Mouse (Mus musculus) megakaryocyte-erythroid progenitor cell, adult 5-6 weeks (primary cell): ENCODE data around the gene Zbtb3. TPM values are rescaled to one million over a fixed set of nuclear protein-coding genes. Genes with fewer than 3 reads are reported as not detected.

Experiments
- ATAC-seq: replicated peaks from 2 replicates; pipeline ENCODE4 v1.8.0; 2016; ENCODE audit warnings: mild to moderate bottlenecking, inconsistent platforms; ENCODE audit not compliant: severe bottlenecking, poor library complexity, low FRiP score, low TSS enrichment
- total RNA-seq, 2 experiments: library from RNA; stranded (forward) in 1 of 2; stranded (reverse) in 1 of 2; fragments of 200-1000, 215-1000 nt in 1 of 2; fragments of >200 nt in 1 of 2; fragmentation: Nextera tagmentation in 1 of 2; gene quantifications; 2 replicates each; pipeline ENCODE4 v1.2.3; 2014 to 2017

Gene Zbtb3
- total RNA-seq, 2 experiments from 2014 or later = 1.6 to 1.9 TPM

- ATAC-seq = peak; percentile 71
Observed at GRCm38 (mm10) chr19:8837251-8837791, 35.0 kb downstream of the Zbtb3 start, which contains the start of gene Bscl2. Gene Bscl2, plus strand, starts transcription at chr19:8837467.

DNA sequence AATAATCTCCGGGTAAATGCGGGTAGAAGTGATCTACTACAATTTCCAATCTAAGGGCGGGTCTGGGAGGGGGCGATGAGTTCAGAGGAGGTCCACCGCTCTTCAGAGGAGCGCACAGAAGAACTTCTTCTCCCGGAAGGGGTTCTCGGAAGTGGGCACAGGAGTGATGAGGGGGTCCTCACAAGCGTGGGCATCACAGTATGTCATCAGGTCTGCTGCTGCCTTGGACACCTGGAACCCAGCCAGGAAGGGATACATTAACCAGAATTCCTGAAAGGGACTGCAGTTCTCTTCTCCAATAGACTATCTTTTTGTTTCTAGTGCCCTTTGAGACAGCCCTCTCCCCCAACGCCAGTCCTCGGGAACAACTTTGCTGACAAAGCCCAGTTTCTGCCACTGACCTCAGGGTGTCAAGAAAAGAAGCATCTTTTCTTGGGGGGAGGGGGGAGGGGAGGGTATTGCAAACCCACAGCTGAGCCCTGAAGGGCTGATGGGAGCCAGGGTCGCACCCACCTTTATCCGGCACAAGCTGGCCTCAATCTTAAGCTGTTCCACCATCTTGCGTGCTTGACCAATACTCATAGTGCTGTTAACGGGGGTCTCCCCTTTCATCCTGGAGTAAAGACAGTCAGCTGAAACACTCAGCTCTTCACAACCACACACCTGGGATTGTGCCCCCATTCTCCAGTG lies 35.8 kb downstream of the Zbtb3 start:
- ATAC-seq = no peak

DNA sequence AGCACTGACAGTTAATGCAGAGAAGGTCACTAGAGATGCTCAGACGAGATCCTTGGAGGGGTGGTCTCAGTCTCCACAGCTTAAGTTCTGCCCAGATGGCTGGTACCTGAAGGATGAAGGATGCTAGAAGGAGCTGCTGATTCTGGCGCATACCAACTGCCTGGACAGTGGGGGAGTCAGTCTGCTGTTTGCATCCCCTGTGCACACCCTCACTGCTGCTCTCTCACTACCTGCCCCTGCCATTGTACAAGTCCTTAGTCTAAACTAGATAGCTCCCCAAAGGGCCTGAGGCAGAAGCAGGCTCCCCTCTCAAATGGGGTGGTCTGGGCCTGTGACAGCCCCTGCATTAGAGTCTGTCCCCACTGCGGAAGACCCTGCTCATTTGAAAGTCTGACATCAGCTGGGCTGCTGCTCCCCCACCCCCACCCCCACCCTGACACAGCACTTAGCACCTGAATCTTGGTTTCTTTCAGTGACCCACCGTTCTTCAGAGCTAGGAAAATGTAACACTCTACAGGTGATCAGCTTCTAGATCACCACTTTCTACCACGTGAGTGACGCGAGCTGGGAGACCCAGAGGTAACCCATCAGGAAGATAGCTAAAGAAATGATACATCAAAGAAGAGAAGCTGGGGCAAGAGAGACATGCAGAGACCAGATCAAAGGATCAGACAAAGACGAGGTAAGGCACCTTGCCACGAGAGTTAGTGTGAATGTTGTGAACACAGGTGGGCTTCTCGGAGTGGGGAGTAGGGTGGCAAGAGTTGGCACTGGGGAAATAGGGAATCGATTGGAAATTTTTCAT lies 37.0 kb downstream of the Zbtb3 start, which contains the start of gene Gng3:
Gng3 (minus strand) TSS at position 92 of the 805 bp plus-strand sequence.
- no peak for ATAC-seq

DNA sequence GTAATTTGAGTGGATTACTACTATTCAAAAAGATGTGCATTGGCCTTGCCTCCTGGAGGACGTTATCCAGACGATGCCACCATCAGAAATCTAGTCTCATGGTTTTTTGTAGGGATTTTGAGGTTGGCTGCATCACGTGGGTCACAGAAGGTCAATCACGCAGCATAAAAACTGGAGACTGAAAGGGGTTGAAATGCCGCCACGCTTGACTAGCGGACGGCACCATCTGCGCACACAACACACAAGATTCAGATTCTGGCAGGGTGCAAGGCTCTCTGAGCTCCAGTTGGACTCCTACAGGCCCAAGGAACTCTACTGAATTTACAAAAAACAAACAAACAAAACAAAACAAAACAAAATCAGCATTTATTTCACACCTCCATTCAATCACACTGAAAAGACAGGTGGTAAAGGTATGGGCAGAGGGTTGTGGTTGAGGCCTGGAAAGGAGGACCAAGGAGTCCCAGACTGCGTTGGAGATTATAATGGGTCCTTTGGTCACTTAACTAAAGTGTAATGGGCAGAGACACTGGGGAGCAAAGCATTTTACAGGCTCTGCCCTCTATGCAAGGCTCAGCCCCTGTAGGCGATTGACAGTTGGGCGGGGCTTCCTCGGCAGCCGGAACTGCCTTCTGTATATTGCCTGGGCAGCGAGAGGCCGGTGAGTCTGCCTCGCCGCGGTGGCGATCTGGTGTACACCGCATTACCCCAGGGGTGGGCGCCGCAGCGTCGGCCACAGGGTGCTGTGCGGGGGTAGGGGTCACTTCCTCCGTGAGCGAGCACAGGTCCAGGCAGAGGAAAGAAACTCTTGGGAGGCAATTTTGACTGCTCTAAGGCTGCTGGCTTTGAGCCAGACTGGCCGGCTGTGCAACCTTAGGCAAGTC lies 37.8 kb downstream of the Zbtb3 start:
- peak; percentile 71 for ATAC-seq

GRCm38 (mm10) chr19:8841012-8841411 lies 38.7 kb downstream of the Zbtb3 start:
- ATAC-seq = no peak

DNA sequence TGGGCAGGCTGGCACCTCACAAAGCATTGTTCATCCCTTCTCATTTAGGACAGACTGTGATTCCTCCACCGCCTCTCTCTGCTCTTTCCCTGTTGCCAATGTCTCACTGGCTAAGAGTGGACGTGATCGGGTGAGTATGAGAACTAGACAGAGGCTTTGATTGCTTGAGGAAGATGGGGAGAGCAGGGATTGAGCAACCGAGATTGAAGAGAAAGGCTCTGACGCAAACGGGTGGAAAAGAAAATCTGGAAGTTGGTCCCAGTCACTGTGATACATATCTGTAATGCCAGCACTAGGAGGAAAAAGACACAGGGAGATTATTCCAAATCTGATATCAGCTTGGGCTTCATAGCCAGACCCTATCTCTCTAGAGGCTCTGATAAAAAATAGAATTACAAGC lies 40.6 kb downstream of the Zbtb3 start:
- no peak for ATAC-seq

GRCm38 (mm10) chr19:8844371-8845129 lies 42.2 kb downstream of the Zbtb3 start:
- peak; percentile 42; the same call in 1 of the 2 replicates for ATAC-seq

DNA sequence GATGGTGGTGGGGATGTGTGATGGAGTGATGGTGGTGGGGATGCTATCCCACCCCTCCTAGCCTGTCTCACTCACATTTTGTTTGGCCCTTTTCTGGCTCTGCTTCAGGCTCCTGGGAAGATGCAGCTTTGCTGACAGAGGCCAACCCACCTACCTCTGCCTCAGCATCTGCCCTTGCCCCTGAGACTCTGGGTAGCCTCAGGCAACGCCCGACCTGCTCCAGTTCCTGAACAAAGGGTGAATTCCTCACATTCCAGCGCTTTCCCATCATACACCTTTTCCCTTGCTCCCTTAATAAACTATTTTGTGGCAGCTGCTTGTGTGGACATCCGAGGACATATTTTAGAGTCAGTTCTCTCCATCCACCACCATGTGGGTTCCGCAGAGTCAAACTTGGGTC lies 46.0 kb downstream of the Zbtb3 start:
- ATAC-seq = no peak

- ATAC-seq = peak; percentile 36; the same call in 1 of the 2 replicates
Observed at GRCm38 (mm10) chr19:8850402-8850901, 48.1 kb downstream of the Zbtb3 start, which contains the start of gene Lrrn4cl. Gene Lrrn4cl, plus strand, starts transcription at chr19:8850768.

- no peak for ATAC-seq
Observed at GRCm38 (mm10) chr19:8851639-8852038, 49.3 kb downstream of the Zbtb3 start.

DNA sequence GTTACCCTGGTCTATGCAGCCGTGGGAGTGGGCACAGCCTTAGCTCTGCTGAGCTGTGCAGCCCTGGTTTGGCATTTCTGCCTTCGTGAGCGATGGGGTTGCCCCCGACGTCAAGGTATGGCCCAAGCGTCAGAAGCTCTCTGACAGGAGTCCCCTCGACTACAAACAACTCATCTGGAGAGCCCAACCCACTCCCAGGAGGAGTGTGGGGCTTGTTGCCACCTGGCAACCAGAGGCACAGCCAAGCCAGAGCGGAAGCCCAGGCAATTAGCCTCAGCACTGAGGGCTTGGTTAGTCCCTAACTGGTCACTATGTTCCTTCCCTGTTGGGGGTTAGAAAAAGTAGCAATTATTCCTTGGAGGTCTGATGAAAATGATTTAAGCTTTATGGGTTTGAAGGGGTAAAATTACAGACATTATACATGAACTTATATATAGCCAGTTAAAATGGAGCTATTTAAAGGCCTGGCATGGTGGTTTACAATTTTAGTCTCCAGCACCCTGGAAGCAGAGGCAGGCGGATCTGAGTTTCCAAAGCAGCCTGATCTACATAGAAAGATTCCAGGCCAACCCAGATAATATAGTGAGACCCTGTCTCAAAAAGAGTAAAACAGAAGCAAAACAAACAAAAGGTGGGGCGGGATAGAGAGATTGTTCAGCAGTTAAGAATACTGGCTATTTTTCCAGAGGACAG lies 50.0 kb downstream of the Zbtb3 start:
- ATAC-seq = no peak

- ATAC-seq = no peak
Observed at GRCm38 (mm10) chr19:8853117-8853516, 50.8 kb downstream of the Zbtb3 start.

Other genes starting within 250 kb of the Zbtb3 start
Only the 30 nearest of the 33 such genes appear.
- not detected in 2 replicates for gene Chrm1, start 138.8 kb upstream of the Zbtb3 start, total RNA-seq (2014; fragmentation: Nextera tagmentation)
- gene Chrm1, start 138.8 kb upstream of the Zbtb3 start, total RNA-seq (2017) = not detected in 2 replicates
- gene Slc3a2, start 79.2 kb upstream of the Zbtb3 start, total RNA-seq (2014; fragmentation: Nextera tagmentation) = 67.5 and 74.7 TPM in 2 replicates
- 70.1 and 93.9 TPM in 2 replicates for gene Slc3a2, start 79.2 kb upstream of the Zbtb3 start, total RNA-seq (2017)
- gene Wdr74, start 66.7 kb upstream of the Zbtb3 start, total RNA-seq (2014; fragmentation: Nextera tagmentation) = 193 and 207 TPM in 2 replicates
- 142 TPM in 2 replicates for gene Wdr74, start 66.7 kb upstream of the Zbtb3 start, total RNA-seq (2017)
- 2.0 TPM in 1 of 2 replicates, not detected in the other for gene 1700092M07Rik, start 61.8 kb upstream of the Zbtb3 start, total RNA-seq (2014; fragmentation: Nextera tagmentation)
- gene 1700092M07Rik, start 61.8 kb upstream of the Zbtb3 start, total RNA-seq (2017) = 3.8 and 6.5 TPM in 2 replicates
- gene Stx5a, start 61.1 kb upstream of the Zbtb3 start, total RNA-seq (2014; fragmentation: Nextera tagmentation) = 74.7 and 80.4 TPM in 2 replicates
- gene Stx5a, start 61.1 kb upstream of the Zbtb3 start, total RNA-seq (2017) = 35.5 and 43.5 TPM in 2 replicates
- 365 and 530 TPM in 2 replicates for gene Nxf1, start 45.5 kb upstream of the Zbtb3 start, total RNA-seq (2014; fragmentation: Nextera tagmentation)
- gene Nxf1, start 45.5 kb upstream of the Zbtb3 start, total RNA-seq (2017) = 100 and 161 TPM in 2 replicates
- 59.6 and 76.4 TPM in 2 replicates for gene Tmem223, start 31.6 kb upstream of the Zbtb3 start, total RNA-seq (2014; fragmentation: Nextera tagmentation)
- gene Tmem223, start 31.6 kb upstream of the Zbtb3 start, total RNA-seq (2017) = 32.1 and 33.8 TPM in 2 replicates
- gene Tmem179b, start 28.1 kb upstream of the Zbtb3 start, total RNA-seq (2014; fragmentation: Nextera tagmentation) = 104 and 114 TPM in 2 replicates
- 31.2 and 54.7 TPM in 2 replicates for gene Tmem179b, start 28.1 kb upstream of the Zbtb3 start, total RNA-seq (2017)
- 13.2 and 16.1 TPM in 2 replicates for gene Taf6l, start 16.1 kb upstream of the Zbtb3 start, total RNA-seq (2014; fragmentation: Nextera tagmentation)
- 7.6 and 12.0 TPM in 2 replicates for gene Taf6l, start 16.1 kb upstream of the Zbtb3 start, total RNA-seq (2017)
- 120 and 126 TPM in 2 replicates for gene Polr2g, start 4.0 kb upstream of the Zbtb3 start, total RNA-seq (2014; fragmentation: Nextera tagmentation)
- gene Polr2g, start 4.0 kb upstream of the Zbtb3 start, total RNA-seq (2017) = 86.1 and 106 TPM in 2 replicates
- 35.6 and 41.6 TPM in 2 replicates for gene Ttc9c, start 16.8 kb downstream of the Zbtb3 start, total RNA-seq (2014; fragmentation: Nextera tagmentation)
- gene Ttc9c, start 16.8 kb downstream of the Zbtb3 start, total RNA-seq (2017) = 55.3 and 57.2 TPM in 2 replicates
- gene Hnrnpul2, start 17.5 kb downstream of the Zbtb3 start, total RNA-seq (2014; fragmentation: Nextera tagmentation) = 68.2 and 88.0 TPM in 2 replicates
- gene Hnrnpul2, start 17.5 kb downstream of the Zbtb3 start, total RNA-seq (2017) = 85.2 and 100.0 TPM in 2 replicates
- gene AC129217.1, start 27.2 kb downstream of the Zbtb3 start, total RNA-seq (2014; fragmentation: Nextera tagmentation) = not detected in 2 replicates
- not detected in 2 replicates for gene AC129217.1, start 27.2 kb downstream of the Zbtb3 start, total RNA-seq (2017)
- 70.3 and 71.7 TPM in 2 replicates for gene Bscl2, start 34.9 kb downstream of the Zbtb3 start, total RNA-seq (2014; fragmentation: Nextera tagmentation)
- gene Bscl2, start 34.9 kb downstream of the Zbtb3 start, total RNA-seq (2017) = 29.5 TPM in 2 replicates
- 0.57 TPM in 1 of 2 replicates, not detected in the other for gene Gng3, start 36.6 kb downstream of the Zbtb3 start, total RNA-seq (2014; fragmentation: Nextera tagmentation)
- gene Gng3, start 36.6 kb downstream of the Zbtb3 start, total RNA-seq (2017) = 0.30 and 1.3 TPM in 2 replicates
- gene Lrrn4cl, start 48.2 kb downstream of the Zbtb3 start, total RNA-seq (2014; fragmentation: Nextera tagmentation) = 0.52 TPM in 1 of 2 replicates, not detected in the other
- 1.5 TPM in 1 of 2 replicates, not detected in the other for gene Lrrn4cl, start 48.2 kb downstream of the Zbtb3 start, total RNA-seq (2017)
- gene Ubxn1, start 68.9 kb downstream of the Zbtb3 start, total RNA-seq (2014; fragmentation: Nextera tagmentation) = 148 and 194 TPM in 2 replicates
- 235 and 295 TPM in 2 replicates for gene Ubxn1, start 68.9 kb downstream of the Zbtb3 start, total RNA-seq (2017)
- 46.7 and 54.1 TPM in 2 replicates for gene Uqcc3, start 78.4 kb downstream of the Zbtb3 start, total RNA-seq (2014; fragmentation: Nextera tagmentation)
- 73.3 and 94.5 TPM in 2 replicates for gene Uqcc3, start 78.4 kb downstream of the Zbtb3 start, total RNA-seq (2017)
- gene Lbhd1, start 81.2 kb downstream of the Zbtb3 start, total RNA-seq (2014; fragmentation: Nextera tagmentation) = 27.8 and 35.8 TPM in 2 replicates
- 18.0 and 18.4 TPM in 2 replicates for gene Lbhd1, start 81.2 kb downstream of the Zbtb3 start, total RNA-seq (2017)
- not detected in 2 replicates for gene Gm49403, start 81.4 kb downstream of the Zbtb3 start, total RNA-seq (2014; fragmentation: Nextera tagmentation)
- not detected in 2 replicates for gene Gm49403, start 81.4 kb downstream of the Zbtb3 start, total RNA-seq (2017)
- 76.6 and 113 TPM in 2 replicates for gene 1810009A15Rik, start 86.3 kb downstream of the Zbtb3 start, total RNA-seq (2014; fragmentation: Nextera tagmentation)
- gene 1810009A15Rik, start 86.3 kb downstream of the Zbtb3 start, total RNA-seq (2017) = 94.2 and 120 TPM in 2 replicates
- gene Gm49416, start 86.4 kb downstream of the Zbtb3 start, total RNA-seq (2014; fragmentation: Nextera tagmentation) = 2.5 and 25.7 TPM in 2 replicates
- not detected in 2 replicates for gene Gm49416, start 86.4 kb downstream of the Zbtb3 start, total RNA-seq (2017)
- gene Ints5, start 90.5 kb downstream of the Zbtb3 start, total RNA-seq (2014; fragmentation: Nextera tagmentation) = 31.4 and 37.7 TPM in 2 replicates
- 16.6 and 17.1 TPM in 2 replicates for gene Ints5, start 90.5 kb downstream of the Zbtb3 start, total RNA-seq (2017)
- 120 and 130 TPM in 2 replicates for gene Ganab, start 95.5 kb downstream of the Zbtb3 start, total RNA-seq (2014; fragmentation: Nextera tagmentation)
- gene Ganab, start 95.5 kb downstream of the Zbtb3 start, total RNA-seq (2017) = 53.2 and 69.7 TPM in 2 replicates
- 30.3 and 36.8 TPM in 2 replicates for gene B3gat3, start 117.8 kb downstream of the Zbtb3 start, total RNA-seq (2014; fragmentation: Nextera tagmentation)
- 17.6 and 17.7 TPM in 2 replicates for gene B3gat3, start 117.8 kb downstream of the Zbtb3 start, total RNA-seq (2017)
- gene Rom1, start 126.8 kb downstream of the Zbtb3 start, total RNA-seq (2014; fragmentation: Nextera tagmentation) = 4.6 and 6.2 TPM in 2 replicates
- gene Rom1, start 126.8 kb downstream of the Zbtb3 start, total RNA-seq (2017) = 0.75 and 4.3 TPM in 2 replicates
- 29.3 and 45.8 TPM in 2 replicates for gene Eml3, start 127.0 kb downstream of the Zbtb3 start, total RNA-seq (2014; fragmentation: Nextera tagmentation)
- gene Eml3, start 127.0 kb downstream of the Zbtb3 start, total RNA-seq (2017) = 14.5 and 23.6 TPM in 2 replicates
- gene Mta2, start 139.3 kb downstream of the Zbtb3 start, total RNA-seq (2014; fragmentation: Nextera tagmentation) = 158 and 173 TPM in 2 replicates
- 205 and 206 TPM in 2 replicates for gene Mta2, start 139.3 kb downstream of the Zbtb3 start, total RNA-seq (2017)
- gene Tut1, start 151.3 kb downstream of the Zbtb3 start, total RNA-seq (2014; fragmentation: Nextera tagmentation) = 30.7 and 32.2 TPM in 2 replicates
- gene Tut1, start 151.3 kb downstream of the Zbtb3 start, total RNA-seq (2017) = 15.8 and 18.8 TPM in 2 replicates
- gene Eef1g, start 164.5 kb downstream of the Zbtb3 start, total RNA-seq (2014; fragmentation: Nextera tagmentation) = 1,323 and 1,614 TPM in 2 replicates
- 848 and 982 TPM in 2 replicates for gene Eef1g, start 164.5 kb downstream of the Zbtb3 start, total RNA-seq (2017)